Mouse (Mus musculus): ENCODE results near the gene Zfp446.
"Not testable (repeated sequence)": the region's sequence is repeated elsewhere in the genome, so short reads cannot be mapped to it uniquely, and the experiment has no call there.

Zfp446 gene

DNA sequence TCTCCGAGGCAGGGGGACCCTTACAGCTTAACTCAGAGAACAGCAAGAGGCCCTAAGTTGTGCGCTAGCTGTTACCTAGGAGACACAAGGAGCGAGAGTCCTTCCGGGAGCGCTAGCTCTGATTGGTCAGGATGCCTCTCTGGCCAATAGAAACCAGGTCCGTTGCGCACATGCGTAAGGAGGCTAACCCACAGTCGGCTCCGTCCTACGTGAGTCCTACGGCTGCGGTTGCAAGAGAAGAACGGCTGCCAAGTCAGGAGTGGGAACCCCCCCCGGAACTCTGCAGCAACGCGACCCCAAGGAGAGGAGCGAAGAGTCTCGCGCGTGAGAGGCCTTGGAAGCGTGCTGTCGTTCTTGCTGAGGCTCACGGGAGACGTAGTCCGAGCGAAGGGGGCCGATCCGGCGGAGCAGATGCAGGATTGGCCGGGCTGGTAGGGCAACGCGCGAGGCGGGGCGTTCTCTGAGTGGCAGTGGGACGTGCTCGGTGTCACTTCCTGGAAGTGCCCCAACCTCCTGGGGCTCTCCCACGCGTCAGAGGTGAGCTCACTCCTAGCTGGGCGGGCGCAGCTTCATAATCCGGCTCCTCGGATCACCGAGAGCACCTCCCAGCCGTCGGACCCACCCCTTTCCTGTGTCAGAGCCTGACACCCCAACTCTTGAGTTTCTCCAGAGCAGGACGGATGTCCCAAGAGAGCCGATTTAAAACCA lies at the start of gene Zfp446:
Gene Zfp446 (plus strand): TSS at position 167 of the 708 bp plus-strand sequence.
- peak; percentile 100 for DNase-seq

DNA sequence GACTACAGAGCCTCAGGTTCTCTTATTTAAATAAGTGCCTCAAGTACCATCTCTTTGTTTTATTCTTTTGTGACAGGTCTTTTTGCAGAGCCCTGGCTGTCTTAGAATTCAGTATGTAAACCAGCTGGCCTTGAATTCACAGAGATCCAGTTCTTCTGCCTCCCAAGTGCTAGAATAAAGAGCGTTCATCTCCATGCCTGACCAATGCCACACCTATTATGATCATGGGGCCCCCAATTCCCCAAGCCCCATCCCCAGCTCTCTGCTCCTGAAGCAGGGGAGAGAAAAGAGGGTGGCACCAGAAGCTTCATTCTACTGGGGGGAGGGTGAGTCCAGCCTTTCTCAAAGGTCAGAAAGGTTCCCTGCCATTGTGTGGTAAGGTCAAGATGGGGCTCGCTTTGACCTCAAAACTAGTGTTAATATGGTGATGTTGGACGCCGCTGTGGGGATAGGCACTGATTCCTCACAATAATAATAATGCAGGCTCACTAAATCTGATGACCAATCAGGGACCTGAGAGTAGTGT lies 44.0 kb upstream of the Zfp446 start:
- DNase-seq: no peak

DNA sequence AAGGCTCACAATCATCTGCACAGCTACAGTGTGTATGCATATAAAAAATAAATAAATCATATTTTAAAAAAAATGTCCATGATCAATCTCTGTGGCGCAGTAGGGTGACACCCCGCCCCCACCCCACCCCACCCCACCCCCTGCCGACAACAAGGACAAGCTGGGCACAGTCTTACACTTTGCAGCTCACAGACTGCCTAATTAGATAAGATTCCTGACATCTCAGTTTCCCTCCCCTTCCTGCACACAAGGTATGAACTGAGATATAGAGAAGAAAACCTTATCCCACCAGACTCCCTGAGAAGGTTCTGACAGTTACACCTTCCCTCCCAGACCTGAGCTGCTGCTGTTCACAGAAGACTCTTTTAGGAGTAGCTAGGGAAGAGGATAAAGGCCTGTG lies 42.8 kb upstream of the Zfp446 start:
- no peak for DNase-seq

DNA sequence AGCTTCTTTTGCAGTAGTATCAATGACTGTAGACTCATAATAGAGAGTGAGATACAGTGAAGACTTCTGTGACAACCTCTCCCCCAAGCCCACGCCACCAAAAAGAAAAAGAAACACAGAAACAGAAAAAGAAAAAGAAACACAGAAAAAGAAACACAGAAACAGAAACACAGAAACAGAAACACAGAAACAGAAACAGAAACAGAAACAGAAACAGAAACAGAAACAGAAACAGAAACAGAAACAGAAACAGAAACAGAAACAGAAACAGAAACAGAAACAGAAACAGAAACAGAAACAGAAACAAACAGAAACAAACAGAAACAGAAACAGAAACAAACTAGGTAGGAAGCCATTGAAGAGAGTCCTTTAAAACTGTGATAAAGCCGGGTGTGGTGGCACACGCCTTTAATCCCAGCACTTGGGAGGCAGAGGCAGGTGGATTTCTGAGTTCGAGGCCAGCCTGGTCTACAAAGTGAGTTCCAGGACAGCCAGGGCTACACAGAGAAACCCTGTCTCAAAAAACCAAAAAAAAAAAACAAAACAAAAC lies 40.3 kb upstream of the Zfp446 start:
- DNase-seq: not testable (repeated sequence)

DNA sequence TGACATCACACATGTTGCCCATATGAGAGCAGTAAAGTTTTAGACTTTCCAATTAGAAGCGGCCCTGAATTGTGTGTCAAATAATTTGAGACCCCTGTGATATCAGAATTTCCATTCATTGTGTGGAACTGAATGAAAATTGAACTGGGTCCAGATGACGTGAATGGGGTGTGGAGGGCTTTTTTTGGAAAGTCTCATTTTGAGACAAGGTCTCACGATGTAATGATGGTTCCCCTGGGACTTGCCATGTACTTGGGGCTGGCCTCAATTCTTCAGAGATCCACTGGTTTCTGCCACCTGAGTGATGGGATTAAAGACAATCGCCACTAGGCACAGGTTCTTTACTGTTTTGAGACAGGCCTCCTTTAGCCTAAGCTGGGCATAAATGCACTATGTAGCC lies 37.0 kb upstream of the Zfp446 start:
- DNase-seq: no peak

DNA sequence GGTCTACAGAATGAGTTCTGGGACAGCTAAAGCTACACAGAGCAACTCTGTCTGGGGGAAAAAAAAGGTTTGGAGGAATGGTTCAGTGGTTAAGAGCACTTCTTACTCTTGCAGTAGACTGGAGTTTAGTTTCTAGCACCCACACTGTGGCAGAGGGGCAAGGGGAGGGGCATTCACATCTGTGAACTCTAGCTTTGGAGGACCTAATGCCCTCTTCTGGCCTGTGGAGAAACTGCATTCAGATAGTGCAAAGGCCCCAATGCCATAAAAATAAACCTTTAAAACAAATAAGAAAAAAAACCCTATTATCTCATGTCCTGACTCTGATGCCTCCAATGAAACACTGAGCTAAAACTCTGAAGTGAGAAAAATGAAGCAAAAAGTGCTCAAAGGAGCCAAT lies 34.2 kb upstream of the Zfp446 start:
- peak; percentile 62 for DNase-seq

DNA sequence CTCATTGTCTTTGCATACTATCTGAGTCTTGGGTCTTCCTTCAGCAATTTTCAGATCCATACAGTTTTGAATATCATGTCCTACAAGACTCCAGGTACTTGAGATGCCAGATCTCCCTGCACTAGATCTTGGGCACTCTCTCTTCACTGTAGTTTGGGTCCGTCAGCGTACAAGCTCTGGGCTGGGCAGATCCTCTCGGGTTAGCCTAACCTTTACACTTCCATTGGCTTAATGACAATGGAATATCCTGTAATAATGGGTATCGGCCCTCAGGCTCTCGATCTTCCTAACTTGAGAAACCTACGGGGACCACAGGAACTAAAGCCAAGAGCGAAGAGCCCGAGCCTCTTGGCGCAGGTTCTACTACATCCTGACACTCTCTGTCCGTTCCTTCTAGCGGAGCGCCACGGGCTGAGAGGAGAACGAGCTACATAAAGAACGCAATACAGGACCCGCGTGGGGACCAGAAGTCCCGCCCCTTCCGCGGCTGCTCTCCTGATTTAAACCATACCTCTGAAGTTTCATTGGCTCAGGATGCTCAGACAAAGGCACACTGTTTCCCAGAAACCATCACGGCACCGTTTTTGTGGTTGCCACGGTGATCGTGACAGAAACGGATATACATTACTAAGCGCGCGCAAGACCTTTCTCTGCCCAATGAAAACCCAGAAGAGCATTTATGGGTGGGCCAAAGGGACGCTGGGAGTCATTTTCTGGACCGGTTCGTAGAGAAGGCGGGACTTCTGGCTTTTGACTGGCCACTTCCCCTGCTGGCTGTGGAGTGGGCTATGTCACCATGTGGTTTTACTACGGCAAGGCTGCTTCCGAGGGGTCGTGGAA lies 28.4 kb upstream of the Zfp446 start:
- peak; percentile 98 for DNase-seq

DNA sequence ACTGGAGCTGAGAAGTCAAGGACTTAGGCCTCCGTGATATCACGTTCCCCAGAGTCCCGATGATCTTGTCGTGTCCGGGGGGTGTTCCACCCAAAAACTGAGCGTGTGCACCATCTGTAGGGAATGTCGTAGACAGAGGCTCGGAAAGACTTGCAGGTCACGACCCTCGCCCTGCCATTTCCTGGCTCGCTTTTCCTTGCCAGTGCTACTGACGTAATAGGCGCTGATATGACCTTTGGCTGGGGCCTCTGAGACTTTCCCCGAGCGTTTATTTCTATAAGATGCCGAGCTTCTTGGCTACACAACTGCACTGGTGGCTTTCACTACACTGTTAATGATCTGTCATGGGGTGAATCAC lies 27.8 kb upstream of the Zfp446 start:
- DNase-seq: no peak

DNA sequence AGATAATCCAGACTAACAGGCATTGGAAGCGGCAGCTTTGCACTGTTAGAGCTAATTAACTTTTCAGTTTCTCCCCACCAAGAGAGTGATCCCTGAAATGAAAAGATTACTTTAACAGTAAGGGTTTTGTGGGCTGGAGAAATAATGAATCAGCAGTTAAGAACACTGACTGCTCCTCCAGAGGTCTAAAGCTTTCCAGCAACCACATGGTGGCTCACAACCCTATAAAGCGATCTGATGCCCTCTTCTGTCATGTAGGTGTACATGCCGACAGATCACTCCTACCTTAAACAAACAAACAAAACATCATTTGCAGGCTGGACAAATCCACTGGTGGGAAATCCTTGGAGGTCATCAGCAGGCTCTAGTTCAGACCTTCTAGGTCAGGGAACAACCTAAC lies 22.8 kb upstream of the Zfp446 start:
- DNase-seq: no peak

DNA sequence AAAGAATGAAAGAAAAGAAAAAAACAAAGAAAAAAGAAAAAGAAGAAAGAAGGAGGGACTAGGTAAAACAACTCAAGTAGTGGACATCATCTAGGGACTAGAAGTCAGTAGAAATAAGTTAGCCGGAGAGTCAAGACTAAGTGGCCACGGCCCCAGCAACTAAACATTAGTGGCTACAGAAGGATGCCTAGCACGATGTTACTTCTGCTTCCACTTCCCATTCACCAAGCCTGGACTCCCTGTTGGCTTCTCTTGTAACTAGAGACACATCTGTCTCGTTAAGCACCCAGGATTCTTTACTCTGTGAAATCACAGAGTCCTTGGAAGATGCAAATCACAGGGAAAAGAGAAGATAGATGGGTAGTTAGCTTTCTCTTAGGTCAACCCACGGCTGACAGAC lies 20.1 kb upstream of the Zfp446 start:
- DNase-seq: no peak

DNA sequence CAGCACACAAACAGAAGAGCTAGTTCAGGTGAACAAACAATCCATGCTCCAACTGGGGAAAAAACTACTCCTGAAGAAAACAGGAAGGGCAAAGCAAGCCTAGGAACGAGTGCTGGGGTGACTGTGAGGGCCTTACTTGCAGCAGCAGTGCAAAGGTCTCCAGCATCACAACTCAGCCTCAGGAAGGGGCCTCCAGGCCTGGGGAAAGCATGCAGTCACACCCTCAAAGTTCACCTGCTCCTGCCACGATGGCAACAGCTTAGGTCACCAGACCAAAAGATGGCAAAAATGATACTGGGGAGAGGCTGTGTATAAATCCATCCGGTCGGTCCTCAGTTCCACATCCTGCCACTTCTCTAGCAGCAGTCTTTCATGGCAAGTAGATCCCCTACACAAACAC lies 18.7 kb upstream of the Zfp446 start:
- no peak for DNase-seq

DNA sequence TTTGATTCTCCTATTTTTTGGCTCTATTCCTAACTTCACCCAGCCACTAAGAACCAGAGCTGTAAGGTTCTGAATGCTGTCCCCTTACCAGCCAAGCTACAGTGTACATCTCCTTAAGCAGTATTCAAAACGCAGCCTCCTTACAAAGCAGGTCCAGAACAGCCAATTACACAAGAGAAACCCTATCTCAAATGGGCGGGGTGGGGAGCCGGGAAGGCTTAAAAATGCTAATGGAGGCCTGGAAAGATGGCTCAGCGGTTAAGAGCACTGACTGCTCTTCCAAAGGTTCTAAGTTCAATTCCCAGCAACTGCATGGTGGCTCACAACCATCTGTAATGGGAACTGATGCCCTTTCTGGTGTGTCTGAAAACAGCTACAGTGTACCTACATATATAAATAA lies 17.9 kb upstream of the Zfp446 start:
- DNase-seq: no peak

DNA sequence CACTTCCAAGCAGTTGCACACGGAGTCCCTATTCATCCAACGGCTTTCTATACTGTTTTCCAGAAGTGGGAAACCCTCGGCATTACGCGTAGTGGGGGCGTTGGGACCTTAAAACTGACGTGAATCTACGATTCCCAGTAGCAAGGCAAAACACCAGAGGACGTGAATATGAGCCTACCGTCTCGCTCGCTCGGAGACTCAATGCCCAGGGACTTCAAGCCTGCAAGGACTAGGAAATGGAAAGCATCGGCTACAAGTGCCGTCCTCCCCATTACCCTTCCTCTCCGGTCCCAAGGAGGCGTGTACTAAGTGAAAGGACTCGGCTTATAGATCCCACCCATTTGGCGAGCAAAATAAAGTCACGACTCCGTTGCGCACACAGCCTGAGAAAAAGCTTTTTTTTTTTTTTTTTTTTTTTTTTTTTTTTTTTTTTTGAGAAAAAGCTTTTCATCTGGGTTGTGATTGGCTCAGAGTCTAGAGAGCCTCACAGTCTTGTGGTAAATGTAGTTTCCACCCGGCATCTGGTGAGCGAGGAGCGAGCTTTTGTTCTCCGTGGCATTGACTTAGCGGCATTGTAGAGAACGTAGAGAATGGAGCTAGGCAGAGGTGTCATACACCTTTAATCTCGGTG lies 16.0 kb upstream of the Zfp446 start:
- peak; percentile 73 for DNase-seq

DNA sequence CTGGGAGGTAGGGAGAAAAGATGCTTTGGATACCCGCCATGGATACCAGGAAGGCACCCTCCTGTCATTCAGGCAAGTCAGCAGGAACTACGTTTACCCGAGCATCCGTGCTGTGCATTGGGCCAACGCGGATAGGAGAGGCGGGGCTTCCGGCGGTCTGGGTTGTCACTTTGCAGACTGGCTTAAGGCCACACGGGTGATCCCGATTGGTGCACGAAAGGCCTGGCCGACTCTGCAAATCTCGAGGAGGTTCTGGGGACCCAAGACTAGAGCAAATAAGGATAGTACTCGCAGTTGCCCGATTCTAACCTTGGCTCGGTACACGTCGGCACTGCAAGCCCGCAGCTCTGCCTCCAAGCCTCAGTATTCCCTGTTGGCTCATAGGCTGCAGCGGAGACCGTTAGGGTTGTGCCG lies 12.0 kb upstream of the Zfp446 start, which contains the start of gene Zfp324:
Gene Zfp324 (plus strand): TSS at position 161 of the 414 bp plus-strand sequence.
- peak; percentile 97 for DNase-seq

DNA sequence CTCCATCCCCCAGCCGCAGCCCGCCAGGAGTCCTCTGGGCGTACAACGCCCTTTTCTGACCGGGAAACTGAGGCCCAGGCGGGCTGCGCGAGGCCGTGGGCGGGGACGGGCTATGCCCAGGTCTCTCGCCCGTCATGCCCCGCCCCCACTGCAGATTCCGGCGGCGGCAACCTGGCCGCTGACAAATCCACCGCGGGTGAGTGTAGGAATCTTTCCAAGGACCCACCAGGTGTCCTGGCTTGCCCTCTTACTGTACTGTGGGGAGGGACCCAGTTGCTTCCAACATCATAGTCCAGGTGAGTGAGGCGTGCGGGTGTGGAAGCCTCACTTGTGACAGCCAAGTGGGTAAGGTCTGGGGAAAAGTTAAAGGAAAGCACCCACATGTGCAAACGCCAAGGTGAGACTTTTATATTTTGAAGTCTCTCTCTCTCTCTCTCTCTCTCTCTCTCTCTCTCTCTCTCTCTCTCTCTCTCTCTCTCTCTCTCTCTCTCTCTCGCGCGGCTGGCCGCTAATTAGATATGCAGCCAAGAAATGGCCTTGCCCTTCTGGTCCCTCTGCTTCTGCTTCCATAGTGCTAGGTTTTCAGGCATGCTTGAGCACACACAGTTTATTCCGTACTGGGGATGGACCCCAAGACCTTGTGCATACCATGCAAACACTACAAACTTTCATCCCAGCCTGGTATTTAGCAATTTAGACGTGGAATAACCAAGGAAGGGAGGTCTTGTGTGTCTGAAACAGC lies 11.4 kb upstream of the Zfp446 start:
- peak; percentile 74 for DNase-seq

DNA sequence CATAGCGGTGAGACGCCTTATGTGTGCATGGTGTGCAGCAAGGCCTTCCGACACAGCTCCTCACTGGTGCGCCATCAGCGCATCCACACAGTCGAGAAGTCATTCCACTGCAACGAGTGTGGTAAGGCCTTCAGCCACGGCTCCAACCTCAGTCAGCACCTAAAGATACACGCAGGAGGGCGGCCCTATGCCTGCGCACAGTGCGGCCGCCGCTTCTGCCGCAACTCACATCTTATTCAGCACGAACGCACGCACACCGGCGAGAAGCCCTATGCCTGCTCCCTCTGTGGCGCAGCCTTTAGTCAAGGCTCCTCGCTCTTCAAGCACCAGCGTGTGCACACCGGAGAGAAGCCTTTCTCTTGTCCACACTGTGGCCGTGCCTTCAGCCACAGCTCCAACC lies 6.7 kb upstream of the Zfp446 start:
- no peak for DNase-seq

DNA sequence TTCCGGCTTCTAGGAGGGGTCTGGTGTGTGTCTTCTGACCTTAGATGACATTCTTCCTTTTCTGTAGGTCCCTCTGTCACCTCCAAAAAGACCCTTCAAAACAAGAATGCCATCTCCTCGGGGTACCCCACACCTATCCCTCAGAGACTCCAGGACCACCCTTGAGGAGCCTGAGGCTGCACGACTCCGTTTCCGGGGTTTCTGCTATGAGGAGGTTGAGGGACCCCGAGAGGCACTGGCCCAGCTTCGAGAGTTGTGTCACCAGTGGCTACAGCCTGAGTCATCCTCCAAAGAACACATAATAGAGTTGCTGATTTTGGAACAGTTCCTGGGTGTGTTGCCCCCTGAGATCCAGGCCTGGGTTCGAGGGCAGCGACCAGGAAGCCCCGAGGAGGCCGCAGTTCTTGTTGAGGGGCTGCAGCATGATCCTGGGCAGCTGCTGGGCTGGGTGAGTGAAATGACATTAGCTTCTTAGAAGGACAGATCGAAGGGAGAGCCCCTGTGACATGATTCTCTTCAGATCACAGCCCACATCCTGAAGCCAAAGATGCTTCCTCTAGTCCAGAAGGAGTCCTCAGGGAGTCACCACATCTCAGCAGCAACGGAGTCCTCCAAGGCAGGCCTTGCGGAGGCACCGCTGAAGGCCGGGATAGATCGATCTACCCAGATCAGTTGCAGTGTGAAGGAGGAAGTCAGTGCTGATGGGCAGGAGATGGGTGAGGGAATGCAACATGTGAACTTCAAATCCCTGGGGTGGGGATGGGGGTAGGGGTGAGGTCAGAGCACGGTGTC lies 1.5 kb downstream of the Zfp446 start:
- DNase-seq: no peak

DNA sequence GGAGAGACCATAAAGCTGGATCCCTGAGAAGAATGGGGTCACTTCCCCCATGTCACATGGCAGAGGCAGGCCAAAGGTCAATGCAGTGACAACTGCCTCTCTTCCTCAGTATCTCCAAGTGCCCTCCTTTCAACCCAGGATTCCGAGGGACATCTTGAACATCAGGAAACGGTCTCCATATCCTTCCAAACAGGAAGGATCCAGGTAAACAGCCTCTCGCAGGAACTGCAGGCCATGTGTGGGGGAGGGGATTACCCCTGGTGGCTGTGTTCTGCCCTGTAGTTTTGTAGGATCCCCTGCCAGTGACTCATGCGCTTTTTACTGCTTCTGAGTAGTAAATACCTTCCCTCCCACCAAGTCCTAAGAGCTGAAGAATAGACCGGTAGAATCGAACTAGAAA lies 2.1 kb downstream of the Zfp446 start:
- DNase-seq: peak; percentile 44

DNA sequence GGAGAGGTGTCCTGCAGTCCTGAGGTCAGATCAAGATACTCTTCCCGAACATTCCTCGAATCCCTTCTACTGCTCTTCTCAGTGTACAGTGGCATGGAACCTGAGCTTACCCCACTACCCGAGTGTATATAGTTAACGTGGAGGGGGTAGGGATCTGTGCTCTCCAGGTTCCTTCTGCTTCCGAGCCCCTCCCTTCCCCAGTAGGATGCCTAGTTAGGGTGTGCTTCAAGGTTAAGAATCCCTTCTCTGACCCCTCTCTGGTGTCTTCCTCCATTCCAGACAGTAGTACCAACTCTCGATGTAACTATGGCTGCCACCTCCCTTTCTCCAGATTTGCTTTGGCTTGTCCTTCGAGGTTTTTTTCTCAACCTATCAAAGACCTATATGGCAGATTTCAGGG lies 2.6 kb downstream of the Zfp446 start:
- DNase-seq: no peak

DNA sequence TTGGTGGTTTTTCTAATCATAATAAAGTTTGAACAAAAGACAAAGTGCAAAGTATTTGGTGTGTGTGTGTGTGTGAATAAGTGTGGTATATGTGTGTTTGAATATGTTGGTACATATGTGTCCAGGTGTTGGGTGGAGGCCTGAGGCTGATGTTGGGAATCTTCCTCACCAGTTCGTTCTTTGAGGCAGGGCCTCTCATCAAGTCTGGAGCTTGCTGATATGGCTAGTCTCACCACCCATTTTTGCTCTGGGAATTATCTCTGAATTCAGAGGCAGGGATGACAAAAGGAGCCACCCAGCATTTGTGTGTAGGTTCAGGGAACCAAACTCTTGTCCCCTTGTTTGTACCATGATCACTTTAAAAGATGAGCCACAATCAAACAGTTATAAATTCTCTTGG lies 8.1 kb downstream of the Zfp446 start:
- no peak for DNase-seq

DNA sequence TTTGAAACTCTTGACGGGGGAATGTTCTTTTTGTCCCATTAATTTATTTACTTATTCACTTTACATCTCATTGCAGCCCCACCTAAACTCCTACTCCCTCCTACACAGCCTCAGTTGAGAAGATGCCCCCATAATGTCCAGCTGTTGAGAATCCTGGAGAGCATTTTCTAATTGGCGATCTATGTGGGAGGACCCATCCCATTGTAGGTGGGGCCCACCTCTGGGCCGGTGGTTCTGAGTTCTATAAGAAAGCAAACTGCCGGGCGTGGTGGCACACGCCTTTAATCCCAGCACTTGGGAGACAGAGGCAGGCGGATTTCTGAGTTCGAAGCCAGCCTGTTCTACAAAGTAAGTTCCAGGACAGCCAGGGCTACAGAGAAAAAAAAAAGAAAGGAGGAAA lies 9.3 kb downstream of the Zfp446 start:
- DNase-seq: no peak
